Mouse (Mus musculus) lung, postnatal 0 days (tissue): ENCODE results near the gene Otogl.

Source experiments
- CTCF ChIP-seq: IDR thresholded peaks from 2 replicates; pipeline ENCODE4 v1.5.1; 2016; ENCODE audit warnings: antibody characterized with exemption, mild to moderate bottlenecking
- EP300 ChIP-seq: IDR thresholded peaks from 2 replicates; pipeline ENCODE4 v1.6.1; 2016; ENCODE audit warnings: antibody characterized with exemption, mild to moderate bottlenecking, control low read depth

GRCm38 (mm10) chr10:107933527-107933926, 21.6 kb upstream of the Otogl start:
- no peak for TF ChIP-seq EP300
- TF ChIP-seq CTCF = no peak
